Mouse (Mus musculus) liver, embryonic 14.5 days (tissue): ENCODE data around the gene Spon1.

Experiments used
- CTCF ChIP-seq: IDR thresholded peaks from 2 replicates; pipeline ENCODE4 v1.5.1; 2016; ENCODE audit warnings: antibody characterized with exemption, low read depth, control low read depth
- EP300 ChIP-seq: IDR thresholded peaks from 2 replicates; pipeline ENCODE4 v1.6.1; 2016; ENCODE audit warnings: antibody characterized with exemption, low read depth

GRCm38 (mm10) chr7:114043929-114044549 is 278.2 kb downstream of the Spon1 start:
- no peak for TF ChIP-seq CTCF
- TF ChIP-seq EP300, result no peak
